Mouse (Mus musculus): ENCODE data around the gene Pter.

GRCm38 (mm10) chr2:12923804-12924591 lies at the start of gene Pter:
- TF ChIP-seq GATA1 (IDR thresholded peaks at IDR 0.05; ENCODE audit: low read length) (no peak), TAL1 (IDR thresholded peaks at IDR 0.05; ENCODE audit: low read length) (no peak)
